Mouse (Mus musculus): ENCODE results near the gene Snap47. TPM values are rescaled to one million over a fixed set of nuclear protein-coding genes. Genes with fewer than 3 reads are reported as not detected.
"Not testable (repeated sequence)": the region's sequence is repeated elsewhere in the genome, so short reads cannot be mapped to it uniquely, and the experiment has no call there.

The Snap47 gene
- total RNA-seq, 2 experiments from 2014 or later, result 34.0 to 37.5 TPM

DNA sequence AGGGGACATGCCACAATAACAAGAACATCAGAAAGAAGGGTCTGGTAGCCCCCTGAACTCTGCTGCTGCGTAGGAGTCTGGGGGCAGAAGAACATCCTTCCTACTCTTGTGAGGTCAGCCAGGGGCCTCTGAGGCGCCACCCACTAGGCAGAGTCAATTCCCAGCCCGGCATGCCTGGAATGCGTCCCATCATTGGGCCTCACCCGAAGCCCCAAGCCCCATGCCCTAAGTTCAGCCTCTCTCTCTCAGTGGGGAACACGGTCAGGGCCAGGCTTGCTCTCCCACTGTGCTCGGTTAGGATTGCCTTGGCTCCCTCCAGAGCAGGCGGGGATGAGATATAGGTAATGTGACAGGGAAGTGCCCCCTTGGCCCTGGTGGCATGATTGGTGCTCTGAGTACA is 65.9 kb downstream of the Snap47 start:
- peak in 1 of 2 experiments; percentile 41 for DNase-seq
- intact Hi-C loops (cut with DNase I), result no loop called here

DNA sequence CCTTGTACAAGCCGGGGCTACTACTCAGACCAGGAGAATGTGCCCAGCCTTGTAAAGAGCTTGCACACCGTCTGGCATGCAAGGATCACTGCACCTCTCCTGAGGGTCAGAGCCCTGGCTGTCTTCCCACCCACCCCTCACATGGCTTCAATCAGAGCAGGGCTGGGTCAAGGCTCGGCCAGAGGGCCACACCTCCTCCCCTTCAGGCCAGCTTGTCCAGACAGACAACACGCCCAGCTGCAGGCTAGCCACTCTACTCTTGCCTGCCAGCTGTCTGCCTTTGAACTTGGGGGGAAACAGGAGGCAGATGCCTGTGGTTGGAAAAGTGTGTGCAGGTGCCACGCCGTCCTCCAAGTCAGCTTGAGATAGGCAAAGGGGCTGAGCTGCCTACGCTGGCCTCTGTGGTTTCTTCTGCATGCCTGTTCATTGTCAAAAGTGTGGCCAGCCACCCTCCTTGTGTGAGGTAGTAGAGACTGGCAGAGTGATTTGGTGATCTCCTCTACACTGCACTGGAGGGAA is 66.5 kb downstream of the Snap47 start:
- intact Hi-C loops (cut with DNase I), result no loop called here
- DNase-seq, result peak; percentile 19 to 29

DNA sequence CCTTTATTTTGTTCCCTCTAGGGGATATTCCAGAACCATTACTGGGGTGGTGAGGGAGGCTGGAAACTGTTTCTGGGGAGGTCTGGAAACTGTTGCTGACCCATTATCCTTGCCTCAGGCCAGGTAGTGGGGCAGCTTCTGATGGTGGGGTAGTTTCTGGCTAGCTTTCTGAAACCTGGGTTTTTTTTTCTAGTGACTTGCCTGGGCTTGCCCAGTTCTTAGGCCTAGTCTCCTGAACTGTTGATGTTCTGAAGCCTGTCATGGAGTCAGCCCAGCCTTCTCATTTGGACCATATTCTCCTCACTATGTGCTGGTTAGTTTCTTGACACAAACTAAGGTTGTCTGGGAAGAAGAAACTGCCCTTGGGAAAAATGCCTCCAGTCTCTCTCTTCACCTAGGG is 71.4 kb downstream of the Snap47 start:
- intact Hi-C loops (cut with DNase I), result no loop called here

DNA sequence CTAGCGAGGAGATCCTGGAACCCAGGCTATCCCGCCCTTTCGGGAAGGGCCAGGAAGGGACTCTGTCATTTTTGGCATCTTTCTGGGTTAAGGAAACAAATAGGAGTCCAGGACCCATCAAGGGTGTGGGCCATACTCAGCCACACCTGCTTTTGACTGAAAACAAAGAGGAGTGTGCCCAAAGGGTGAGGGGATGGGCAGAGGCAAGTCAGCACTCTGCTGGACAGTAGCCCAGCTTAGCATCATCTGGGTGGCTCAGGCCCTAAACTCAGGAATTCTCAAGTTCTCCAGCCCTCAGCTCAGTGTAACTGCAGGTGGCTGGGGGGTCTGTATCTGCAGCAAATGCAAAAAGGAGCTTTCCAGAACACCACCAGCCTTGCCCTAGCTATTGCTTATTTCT is 73.0 kb downstream of the Snap47 start:
- intact Hi-C loops (cut with DNase I), result no loop called here
- no peak for DNase-seq

More for the DNA sequence above, 71.4 kb downstream of the Snap47 start:
- no peak for DNase-seq

DNA sequence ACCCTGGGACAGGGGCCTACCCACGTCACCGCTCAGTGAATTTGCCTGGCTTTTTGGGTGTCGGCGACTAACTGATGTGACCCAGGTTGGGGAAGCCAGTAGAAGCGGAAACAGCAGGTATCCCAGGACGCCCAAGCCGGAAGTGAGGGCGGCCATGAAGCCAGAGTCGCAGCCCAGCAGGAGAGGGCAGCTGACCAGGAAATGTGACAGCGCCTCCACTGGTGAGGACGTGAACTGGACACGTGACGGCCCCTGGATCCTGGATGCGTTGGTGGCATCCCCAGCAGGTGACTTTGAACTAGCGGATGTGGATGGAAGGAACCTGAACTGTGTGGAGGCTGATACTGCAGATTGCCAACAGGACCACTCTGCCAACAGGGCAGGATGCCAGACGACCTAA is 75.5 kb downstream of the Snap47 start, which contains the start of gene Prss38:
Gene Prss38, minus strand, starts transcription at position 183 of the 400 bp plus-strand sequence.
- no peak for DNase-seq
- intact Hi-C loops (cut with DNase I), result no loop called here

DNA sequence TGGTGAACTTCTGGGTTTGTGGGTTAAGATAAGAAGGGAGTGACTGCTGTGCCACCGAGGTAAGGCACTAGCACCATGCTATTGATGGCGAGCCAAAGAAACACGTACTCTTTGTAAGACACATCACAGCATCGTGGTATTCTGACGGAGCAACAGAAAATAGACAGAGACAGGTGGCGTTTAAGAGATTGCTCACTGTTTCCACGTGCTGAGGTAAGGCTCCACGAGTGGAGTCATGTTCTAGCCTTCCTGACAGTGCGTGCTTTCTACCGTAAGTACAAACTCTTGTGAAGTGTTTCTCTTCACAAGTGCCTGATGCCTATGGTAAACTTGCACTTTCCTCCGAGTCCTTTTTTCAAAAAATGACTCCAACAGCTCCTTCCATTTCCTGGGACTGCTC is 81.1 kb downstream of the Snap47 start:
- DNase-seq, result no peak
- intact Hi-C loops (cut with DNase I), result no loop called here

DNA sequence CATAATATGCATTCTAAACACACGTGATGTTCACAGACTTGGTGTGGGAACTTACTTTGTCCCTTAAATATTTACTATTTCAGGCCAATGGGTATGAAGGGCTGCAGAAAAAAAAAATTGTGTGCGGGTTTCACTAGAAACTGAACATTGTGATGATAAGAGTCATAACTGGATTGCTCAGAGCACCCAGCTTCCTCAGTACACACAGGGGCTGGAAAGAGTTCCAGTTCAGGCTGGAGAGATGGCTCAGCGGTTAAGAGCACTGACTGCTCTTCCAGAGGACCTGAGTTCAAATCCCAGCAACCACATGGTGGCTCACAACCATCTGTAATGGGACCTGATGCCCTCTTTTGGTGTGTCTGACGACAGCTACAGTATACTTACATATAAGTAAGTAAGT is 83.0 kb downstream of the Snap47 start:
- intact Hi-C loops (cut with DNase I); DNase-seq: not testable (repeated sequence)

DNA sequence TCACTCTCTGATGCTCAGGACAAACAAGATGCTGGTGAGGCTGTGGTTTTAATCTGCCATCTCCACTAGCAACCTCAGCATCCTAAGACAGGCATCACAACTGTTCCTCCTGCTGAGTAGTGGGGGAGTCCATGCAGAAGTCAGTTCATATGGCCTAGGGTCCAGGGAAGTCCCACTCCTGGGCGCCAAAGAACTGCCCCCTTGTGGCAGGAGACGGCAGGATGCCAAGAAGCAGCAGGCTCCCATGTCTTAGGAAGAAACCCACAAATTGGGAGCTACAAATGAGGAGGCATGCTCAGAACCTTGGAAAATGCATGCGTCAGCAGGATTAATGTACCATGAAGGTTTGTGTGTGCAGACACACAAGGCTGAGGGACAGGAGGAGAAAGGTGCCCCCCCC is 84.4 kb downstream of the Snap47 start:
- intact Hi-C loops (cut with DNase I), result no loop called here
- peak in 1 of 2 experiments; percentile 34 for DNase-seq

DNA sequence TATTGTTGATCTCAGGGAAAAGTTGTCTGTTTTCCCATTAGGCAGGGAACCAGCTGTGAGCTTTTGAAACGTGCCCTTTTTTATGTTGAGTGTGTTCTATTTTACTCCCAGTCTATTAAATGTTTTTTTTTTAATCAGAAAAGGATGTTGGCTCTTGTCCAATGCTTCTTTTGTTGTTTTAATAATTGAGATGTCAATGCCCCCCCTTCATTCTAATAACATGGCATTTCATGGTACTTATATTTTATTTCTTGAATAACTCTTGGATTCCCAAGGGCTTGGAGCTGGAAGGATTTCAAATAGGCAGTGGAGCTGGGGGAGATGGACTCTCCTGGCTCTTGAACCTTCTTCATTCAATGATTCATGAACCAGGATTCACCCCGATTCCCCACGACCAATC is 85.0 kb downstream of the Snap47 start:
- DNase-seq, result no peak
- intact Hi-C loops (cut with DNase I), result no loop called here

DNA sequence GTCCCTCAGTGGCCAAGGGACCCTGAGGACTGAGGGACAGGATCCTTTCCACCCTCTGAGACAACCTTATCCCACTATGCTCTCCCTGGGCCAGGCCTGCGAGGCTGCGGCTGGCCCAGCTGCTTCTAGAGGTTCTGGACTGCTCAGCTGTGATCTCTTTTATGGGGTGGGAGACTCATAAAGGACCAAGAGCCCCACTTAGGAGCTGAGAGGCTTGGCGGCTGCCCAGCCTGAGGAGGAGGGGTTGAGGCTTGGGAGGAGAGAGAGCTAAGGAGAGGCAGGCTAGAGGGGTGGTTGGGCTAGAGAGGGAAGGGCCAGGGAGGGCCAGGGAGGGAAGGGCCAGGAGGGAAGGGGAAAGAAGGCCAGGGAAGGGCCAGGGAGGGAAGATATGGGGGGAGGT is 86.6 kb downstream of the Snap47 start:
- intact Hi-C loops (cut with DNase I), result no loop called here
- no peak for DNase-seq

DNA sequence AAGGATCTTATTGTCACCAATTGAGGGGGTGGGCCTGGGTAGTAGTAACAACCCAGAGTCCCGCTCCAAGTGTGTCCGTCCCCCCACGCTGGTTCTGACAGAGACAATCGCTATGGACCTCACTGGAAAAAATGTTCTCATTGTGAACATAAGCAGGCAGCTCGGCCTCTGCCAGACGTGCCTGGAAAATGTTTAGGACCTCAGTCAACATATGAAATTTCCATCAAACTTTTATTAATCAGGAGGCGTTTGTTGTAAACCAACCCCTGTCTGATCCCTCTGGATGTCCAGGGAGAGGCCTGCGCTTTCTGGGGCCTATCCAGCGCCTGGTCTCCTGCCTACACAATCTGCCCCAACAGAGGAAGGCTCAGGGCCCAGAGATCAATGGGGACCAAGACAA is 87.0 kb downstream of the Snap47 start:
- DNase-seq, result no peak
- intact Hi-C loops (cut with DNase I), result no loop called here

DNA sequence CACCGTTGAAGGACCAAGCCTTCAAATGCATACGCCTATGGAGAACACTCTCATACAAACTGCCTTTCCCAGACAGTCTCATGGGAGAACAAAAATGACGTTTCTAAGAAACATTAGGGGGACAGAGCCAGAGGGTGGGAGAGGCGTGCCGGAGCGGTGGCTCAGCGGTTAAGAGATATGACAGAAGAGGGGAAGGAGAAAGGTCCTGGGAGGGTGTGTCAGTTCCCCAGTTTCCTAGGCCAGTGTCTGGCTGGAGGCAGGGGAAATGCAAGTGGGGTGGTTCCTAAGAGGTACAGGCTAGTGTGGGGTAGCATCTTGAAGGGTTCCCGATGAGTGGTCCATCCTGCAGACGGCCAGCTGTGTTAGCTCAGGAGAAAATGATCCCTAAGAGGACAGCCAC is 89.7 kb downstream of the Snap47 start:
- intact Hi-C loops (cut with DNase I), result no loop called here
- DNase-seq, result no peak

Other genes starting within 250 kb of the Snap47 start
- gene Mrpl55, start 248.7 kb downstream of the Snap47 start, total RNA-seq (2021), result 10 to 100 TPM; 91.5 to 95.2 TPM
- gene 2310033P09Rik, start 242.9 kb downstream of the Snap47 start, total RNA-seq (2021), result 1 to 10 TPM; 7.9 to 8.2 TPM
- 100 to 1,000 TPM; 273 to 286 TPM for gene Arf1, start 222.9 kb downstream of the Snap47 start, total RNA-seq (2021)
- gene Wnt3a, start 160.4 kb downstream of the Snap47 start, total RNA-seq (2021), result not detected
- gene Wnt9a, start 144.3 kb downstream of the Snap47 start, total RNA-seq (2021), result 1 to 10 TPM; 4.9 to 5.6 TPM
- not detected for gene Prss38, start 75.5 kb downstream of the Snap47 start, total RNA-seq (2021)
- gene Jmjd4, start 1.1 kb downstream of the Snap47 start, total RNA-seq (2021), result 10 to 100 TPM; 10.9 to 12.5 TPM
- gene Zfp867, start 21.3 kb upstream of the Snap47 start, total RNA-seq (2021), result 1 to 10 TPM; 4.2 to 4.6 TPM
- 10 to 100 TPM; 18.5 to 20.1 TPM for gene Zkscan17, start 75.6 kb upstream of the Snap47 start, total RNA-seq (2021)
- gene Nlrp3, start 90.4 kb upstream of the Snap47 start, total RNA-seq (2021), result under 1 TPM; 0.51 to 0.55 TPM
- gene Olfr222, start 125.0 kb upstream of the Snap47 start, total RNA-seq (2021), result not detected
- gene Olfr223, start 142.1 kb upstream of the Snap47 start, total RNA-seq (2021), result not detected
- gene Mprip, start 210.1 kb upstream of the Snap47 start, total RNA-seq (2021), result 100 to 1,000 TPM; 171 to 185 TPM